Mouse (Mus musculus) layer of hippocampus, postnatal 14 days (tissue): ENCODE data around the gene Slc1a7. TPM values are rescaled to one million over a fixed set of nuclear protein-coding genes. Genes with fewer than 3 reads are reported as not detected.
A peak's percentile ranks its signal among the peaks of the same experiment; 100 is the strongest.

ENCODE experiments used
- DNase-seq, 2 experiments: peaks; one replicate each; pipeline ENCODE4 v3.0.0; 2021 to 2022; ENCODE audit warnings: low spot score in 2 of 2, mixed read lengths in 1 of 2
- total RNA-seq, 2 experiments: library from RNA; stranded (reverse); gene quantifications; 2 replicates each; pipeline ENCODE4 v1.2.3; 2021

The Slc1a7 gene
- total RNA-seq, 2 experiments from 2014 or later, result 0.12 TPM; not detected in 1

GRCm38 (mm10) chr4:108007532-108008103 is 39.5 kb downstream of the Slc1a7 start:
- DNase-seq, result no peak

- DNase-seq, result no peak
Measured at GRCm38 (mm10) chr4:108008541-108008940, 40.4 kb downstream of the Slc1a7 start.

DNA sequence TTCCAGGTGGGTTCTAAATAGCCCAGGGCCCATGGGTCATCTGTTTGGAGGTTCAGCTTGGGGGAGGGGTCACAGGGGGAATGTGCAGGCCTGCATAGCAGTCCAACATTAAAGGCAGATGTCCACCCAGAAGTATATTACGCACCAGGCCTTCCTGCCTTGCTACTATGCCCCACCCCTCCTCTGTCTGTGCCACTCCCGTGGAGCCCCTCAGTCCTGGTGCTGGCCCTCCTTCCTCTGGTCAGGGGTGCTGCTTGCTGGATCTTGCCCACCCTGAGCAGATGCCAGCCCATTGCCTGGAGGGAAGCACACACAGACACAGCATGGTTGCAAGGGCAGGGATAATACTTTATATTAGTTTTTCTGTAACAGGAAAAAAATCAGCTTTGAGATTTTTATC is 46.3 kb downstream of the Slc1a7 start:
- no peak for DNase-seq

- no peak for DNase-seq
Measured at GRCm38 (mm10) chr4:108015067-108015765, 47.1 kb downstream of the Slc1a7 start.

DNA sequence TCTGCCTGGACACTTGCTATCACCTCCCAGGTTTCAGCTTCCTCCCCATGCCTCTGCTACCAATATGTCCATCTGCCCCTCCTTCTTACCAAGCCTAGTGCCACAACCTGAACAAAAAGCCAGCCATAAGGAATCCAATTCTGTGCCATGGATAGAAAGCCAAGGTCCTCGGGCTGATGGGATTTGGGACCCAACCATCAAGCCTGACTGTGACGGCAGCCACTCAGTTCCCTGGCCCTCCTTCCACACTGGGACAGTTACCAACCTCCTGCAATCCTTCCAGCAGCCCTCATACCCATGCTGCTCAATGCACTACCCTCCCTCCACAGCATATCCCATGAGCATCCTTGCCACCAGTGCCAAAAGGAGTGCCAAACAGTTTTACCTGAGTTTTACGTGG is 48.2 kb downstream of the Slc1a7 start:
- DNase-seq, result no peak

- DNase-seq, result no peak
Measured at GRCm38 (mm10) chr4:108017839-108018238, 49.7 kb downstream of the Slc1a7 start.

DNA sequence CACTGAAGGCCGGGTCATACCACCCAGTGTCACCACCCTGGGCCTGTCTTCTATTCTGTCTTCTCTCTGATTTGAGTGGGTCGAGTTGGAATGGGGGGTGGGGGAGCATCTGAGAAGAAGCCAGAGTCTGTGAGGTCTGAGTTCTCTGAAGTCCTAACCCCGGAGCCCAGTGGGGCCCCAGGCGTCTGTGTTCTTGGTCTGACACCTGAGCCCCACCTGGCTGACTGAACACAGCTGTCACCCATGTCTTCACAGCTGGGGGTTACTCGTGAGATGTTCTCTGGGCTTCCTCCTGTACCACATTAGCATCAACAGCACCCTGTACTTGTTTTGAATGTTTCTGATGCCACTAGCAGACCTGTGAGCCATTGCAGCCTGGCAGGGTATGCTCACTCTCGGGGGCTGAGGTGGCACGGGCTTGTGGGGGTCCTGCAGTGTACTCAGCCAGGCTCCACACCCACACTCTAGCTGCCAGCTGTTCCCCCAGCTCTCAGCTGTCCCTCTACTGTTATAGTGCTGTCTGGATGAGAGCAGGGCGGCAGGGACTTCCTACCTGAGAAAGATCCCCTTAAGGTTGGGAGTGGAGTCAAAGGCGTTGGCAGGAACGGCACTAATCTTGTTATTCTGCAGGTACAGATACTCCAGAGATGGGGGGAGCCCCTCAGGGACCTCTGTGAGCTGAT is 50.2 kb downstream of the Slc1a7 start:
- no peak for DNase-seq

GRCm38 (mm10) chr4:108018961-108019921 is 51.1 kb downstream of the Slc1a7 start:
- DNase-seq, result peak in 1 of 2 experiments; percentile 37

- no peak for DNase-seq
Measured at GRCm38 (mm10) chr4:108020178-108020577, 52.0 kb downstream of the Slc1a7 start.

GRCm38 (mm10) chr4:108023186-108023585 is 55.1 kb downstream of the Slc1a7 start:
- no peak for DNase-seq

- DNase-seq, result no peak
Measured at GRCm38 (mm10) chr4:108024641-108025040, 56.5 kb downstream of the Slc1a7 start.

DNA sequence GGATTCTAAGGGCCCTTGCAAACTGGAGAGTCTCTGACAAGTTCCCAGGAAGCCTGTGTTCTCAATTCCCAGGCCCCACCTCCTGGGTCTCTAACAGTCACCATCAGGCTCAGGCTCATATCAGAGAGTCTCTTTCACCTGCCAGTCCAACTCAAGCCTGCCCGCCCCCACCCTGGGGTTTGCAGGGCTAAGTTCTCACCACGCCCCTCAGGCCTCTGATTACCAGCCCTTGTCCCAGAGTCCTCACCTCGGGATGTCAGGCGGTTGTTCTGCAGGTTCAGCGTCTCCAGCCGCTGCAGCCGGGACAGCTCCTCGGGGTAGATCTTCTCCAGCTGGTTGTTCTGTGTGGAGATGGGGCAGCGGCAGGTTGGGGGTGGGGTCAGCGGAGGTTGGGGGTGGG is 57.1 kb downstream of the Slc1a7 start:
- no peak for DNase-seq

GRCm38 (mm10) chr4:108026193-108026592 is 58.1 kb downstream of the Slc1a7 start:
- DNase-seq, result no peak

- no peak for DNase-seq
Measured at GRCm38 (mm10) chr4:108030888-108031501, 62.9 kb downstream of the Slc1a7 start.

DNA sequence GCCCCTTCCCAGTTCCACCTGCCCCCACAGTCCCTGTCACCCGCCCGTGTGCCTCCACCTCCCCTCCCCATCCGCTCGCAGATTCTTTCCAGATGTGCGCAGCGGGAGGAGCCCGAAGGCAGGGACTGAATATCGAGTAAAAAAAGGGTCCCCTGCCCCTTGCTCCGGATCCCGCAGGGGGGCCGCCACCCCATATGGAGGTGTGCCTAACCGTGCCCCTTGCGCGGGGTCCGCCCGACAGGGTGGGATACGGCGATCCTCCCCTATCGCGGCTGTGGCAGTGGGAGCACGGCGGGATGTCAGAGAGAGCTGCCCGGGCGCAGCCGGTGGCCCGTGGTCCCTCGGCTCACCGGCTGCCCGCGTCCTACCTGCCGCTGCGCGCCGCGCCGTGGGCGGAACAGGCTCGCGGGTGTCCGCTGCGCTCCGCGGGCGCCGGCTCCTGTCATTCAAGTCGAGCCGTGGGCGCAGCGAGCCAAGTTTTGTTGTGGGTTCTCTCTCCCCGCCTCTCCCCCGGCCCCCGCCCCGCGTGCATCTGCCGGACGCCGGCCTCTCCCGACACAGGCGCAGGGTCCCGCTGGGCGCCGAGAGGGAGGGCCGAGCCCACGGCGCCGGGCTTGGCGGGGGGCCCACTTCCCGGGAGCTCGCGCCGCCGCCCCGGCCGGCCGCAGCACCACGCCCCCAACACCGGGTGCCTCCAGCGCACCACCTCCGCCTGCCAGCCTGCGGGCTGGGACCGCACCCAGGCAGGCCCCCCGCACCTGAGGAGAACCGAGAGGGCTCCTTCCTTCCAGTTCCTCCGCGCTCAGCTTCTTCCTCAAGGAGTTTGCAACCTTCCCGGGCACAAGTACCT is 63.6 kb downstream of the Slc1a7 start:
- DNase-seq, result no peak

GRCm38 (mm10) chr4:108032352-108032849 is 64.3 kb downstream of the Slc1a7 start:
- DNase-seq, result no peak

DNA sequence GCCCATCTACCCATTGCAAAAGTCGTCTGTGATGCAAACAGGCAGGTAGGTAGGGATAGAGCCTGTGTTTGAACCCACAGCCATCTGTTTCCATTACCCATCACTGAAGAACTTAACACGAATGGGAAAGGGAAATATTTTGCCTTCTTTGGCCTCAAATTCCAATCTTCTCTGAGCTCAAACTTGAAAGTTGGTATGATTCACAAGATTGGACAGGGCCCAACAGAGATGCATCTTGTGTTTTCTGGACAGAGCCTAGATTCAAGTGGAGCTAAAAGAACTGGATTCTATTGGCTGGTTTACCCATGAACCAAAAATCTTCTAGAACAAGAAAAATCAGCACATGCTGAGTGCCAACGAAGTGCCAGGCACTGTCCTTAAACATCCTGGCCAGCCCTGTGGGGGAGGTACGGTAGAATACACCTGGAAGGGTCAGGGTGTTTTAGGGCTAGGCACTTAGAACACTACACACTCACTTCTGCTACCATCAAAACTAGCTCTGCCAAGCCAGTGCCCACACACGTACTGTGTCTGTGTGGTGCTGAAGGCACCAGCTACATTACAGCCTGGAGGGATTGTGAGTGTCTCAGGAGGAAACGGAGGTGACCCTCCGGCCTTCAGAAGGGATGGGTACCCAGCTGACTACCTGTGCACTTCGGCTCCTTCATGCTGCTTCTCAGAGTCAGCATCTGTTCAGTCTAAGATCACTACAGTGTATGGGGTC is 65.1 kb downstream of the Slc1a7 start:
- no peak for DNase-seq

- DNase-seq, result no peak
Measured at GRCm38 (mm10) chr4:108037027-108037426, 68.9 kb downstream of the Slc1a7 start.
